Mouse (Mus musculus): ENCODE data around the gene Bod1. TPM values are rescaled to one million over a fixed set of nuclear protein-coding genes. Genes with fewer than 3 reads are reported as not detected.

Bod1 gene
- total RNA-seq (2023) = 20.2 TPM

DNA sequence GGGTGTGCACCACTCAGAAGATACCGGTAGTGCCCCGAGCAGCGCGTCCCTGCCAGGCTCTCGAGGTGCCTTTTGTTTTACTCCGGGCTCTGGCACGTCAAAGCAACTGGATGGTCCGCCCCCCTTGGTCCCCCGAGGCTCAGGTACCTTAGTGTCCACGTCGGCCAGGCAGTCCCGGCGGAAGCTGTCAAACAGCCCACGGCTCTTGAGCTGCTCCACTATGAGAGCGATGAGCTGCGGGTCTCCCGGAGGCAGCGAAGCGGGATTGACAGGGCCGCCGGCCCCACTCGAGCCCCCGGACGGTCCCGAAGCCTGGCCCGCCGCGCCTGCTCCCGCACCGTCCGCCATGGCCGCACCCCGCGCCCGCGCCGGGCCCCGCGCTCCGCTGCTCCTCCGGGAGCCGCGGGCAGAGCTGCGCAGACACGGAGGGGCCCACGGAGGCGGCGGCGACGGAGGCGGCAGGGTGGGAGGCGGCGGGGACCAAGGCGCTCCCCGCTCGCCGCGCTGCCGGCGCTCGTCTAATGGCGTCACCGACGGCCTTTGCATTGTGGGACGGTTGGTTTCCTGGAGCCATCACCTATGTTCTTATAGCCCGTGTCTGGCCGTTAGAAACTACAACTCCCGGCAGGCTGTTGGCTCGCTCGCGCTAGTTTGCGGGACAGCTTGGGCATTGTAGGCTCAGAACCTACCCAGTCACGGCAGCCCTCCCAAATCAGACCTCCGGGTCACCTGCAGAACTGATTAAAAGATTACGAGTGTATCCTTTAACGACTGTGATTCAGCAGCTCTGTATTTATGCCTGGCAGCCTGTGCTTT is at the start of gene Bod1:
TSS of gene Bod1 (minus strand) at position 532 of the 816 bp plus-strand sequence.

Other genes starting within 250 kb of the Bod1 start
- 45.3 TPM for gene Cpeb4, start 200.3 kb upstream of the Bod1 start, total RNA-seq (2023)

Data from CD4-positive naive resting alpha-beta T cell, adult 57 days (primary cell).